Mouse (Mus musculus) mesoderm, embryonic 11.5 days (tissue): Measurements from ENCODE around the gene Arhgef9.

ENCODE experiments used
- DNase-seq: peaks from one replicate; pipeline ENCODE4 v3.0.0-alpha.2; 2012; ENCODE audit warnings: low read depth, low spot score

Gene Arhgef9

DNA sequence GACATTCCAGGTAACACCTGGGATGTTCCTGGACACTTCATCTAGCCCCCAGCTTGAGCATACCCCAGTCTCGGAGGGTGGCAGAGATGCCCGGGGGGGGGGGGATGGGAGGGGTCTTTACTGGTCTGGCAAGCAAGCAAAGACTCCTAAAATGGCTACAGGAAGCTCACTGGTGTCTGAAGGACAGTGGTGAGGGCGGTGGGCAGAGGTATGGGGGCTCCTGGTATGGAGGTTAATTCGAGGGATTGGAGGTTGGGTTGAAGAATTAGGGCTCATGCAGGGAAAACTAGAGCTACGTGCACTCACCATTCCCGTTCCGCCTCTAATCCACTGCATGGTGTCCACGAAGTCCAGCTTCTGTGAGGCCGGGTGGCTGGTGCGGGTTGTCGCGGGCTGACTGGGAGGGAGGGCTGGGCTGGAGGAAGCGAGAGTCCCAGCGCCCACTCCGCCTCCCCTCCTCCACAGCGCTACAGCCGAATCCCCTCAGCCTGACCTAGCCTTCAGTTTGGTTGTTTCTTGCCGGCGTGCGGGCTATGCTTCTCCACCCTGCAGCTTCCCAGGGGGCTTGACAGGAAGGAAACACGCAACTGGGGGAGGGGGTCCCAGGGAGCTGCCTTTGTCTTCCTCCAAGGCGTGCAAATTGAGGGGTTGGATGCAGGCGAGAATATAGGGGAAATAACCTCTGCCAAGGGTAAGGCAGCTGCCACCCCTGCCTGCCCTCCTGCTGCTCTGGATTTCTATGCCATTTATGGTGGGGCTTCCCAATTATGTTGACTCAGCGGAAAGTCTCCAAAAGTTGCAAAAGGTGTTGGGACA is at the start of gene Arhgef9:
Arhgef9 (minus strand) TSS at position 753 of the 816 bp plus-strand sequence.
- peak; percentile 29 for DNase-seq

DNA sequence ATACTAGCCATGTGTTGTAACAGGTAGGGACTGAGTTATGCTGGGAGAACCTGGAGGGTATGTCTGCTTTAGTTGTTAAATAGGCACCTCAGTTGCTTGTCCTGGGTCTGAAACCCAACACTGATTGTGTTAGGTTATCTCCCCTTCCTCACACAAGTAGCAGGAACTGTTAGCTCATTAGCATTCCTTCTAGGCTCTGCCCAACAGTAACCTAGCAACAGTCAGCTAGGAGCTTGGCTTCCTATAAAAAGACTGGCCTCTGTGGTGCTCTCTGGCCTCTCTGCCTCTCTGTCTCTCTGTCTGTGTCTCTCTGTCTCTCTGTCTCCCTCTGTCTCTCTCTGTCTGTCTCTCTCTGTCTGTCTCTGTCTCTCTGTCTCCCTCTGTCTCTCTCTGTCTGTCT is 42.2 kb upstream of the Arhgef9 start:
- DNase-seq, result peak; percentile 2

DNA sequence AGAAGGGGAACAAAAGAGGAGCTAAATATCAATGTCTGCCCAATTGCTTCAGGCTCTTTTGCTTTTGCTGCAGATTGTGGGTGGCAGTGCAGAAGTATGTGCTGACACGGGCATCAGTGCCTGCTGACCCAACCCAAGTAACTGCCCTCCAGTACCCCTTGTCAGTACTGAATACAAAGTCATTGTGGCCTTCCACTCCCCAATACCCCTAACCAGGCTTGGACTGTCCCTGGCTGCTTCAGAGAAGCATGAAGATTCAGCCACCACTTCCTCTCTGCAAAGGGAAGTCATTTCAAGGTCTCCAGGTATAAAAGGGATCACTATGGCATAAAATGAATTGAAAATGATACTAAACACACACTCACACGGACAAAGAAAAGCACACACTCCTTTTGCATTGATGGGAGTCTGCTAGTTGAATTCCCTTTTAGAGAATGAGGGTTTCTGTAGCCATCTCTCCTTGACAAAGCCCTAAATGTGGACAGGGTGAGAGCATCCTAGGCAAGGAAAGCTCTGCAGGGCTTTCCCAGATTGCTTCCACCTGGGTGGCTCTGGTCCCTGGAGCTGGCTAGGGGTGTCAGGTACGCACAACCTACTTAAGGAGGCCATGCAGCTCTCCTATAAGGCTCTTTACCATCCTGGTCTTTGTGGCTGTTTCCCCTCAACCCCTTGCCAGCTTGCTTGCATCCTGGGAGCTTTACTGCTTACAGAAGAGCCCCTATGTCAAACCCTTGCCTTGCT is 1.1 kb downstream of the Arhgef9 start:
- DNase-seq, result no peak

DNA sequence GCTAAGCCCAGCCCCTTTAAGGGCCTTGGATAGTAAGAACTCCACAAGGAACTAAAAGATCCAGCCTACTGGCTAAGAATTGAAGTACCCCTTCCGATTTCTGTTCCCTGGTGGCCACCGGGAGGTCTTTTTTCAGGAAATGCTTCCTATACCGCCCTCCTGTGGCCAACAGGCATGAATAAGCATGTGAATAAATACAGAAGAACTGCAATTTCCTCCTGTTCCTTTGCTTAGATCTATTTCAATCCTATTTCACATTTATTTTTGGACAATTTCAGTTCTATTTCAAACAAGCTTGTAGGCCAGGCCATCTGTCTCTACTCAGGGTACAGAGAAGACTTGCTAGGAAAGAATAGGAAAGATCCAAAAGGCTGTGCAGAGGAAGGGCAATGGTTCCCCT is 20.7 kb downstream of the Arhgef9 start:
- peak; percentile 55 for DNase-seq

DNA sequence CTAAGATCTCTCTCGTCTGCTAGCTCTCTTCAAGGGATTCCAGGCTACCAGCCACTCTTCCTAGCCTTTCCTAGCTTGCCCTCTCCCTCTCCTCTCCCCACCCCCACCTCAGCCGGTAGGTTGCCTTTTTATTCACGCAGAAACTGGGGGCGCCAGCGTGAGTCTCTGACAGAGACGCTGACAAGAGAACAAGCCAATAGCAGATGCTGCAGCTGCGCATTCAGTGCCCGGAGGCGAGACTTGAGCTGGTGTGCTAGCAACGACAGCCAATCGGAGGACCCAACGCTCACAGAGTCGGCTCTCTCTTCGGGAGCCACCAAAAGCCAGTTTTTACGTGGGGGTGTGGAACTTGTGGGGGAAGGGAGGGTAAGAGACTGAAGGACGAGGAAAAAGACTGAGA is 30.3 kb downstream of the Arhgef9 start:
- DNase-seq, result peak; percentile 92

DNA sequence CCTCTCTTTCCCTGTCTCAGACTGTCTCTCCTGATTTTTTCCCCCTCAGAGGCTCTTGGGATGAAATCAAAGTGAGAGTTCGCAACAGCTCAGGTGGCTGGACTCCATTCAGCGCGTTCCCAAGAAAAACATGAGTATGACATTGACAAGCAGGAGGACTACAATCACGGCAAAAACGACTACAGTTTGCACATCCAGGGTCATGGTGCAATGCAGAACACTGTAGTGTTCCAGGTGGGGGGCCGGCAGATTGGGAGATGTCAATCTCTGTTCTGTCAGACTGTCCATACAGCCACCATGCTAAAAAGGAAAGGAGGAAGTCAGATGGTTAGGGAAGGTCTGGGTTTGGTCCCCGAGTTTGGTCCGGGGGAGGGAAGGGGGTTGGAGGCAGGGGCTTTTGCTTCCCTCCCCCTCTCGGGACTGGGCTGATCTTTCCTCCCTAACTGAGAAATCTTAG is 31.0 kb downstream of the Arhgef9 start:
- DNase-seq, result peak; percentile 2

DNA sequence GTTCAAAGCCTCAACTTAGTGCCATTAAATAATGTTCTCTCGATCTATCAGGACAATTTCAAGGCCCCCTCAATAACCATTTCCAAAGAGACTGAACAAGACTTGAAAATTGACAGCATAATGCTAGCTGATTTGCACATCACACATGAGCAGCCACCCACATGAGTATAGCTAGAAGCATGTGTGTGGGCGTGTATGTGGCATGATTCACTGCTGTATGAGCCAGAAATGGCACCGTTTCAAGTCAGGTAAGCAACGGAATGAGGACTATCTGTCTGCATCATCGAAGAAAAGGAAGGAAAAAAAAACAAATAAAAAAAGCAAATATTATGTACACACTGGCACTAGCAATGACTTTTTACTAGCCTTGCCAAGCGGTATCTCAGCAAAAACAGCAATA is 32.5 kb downstream of the Arhgef9 start:
- no peak for DNase-seq

DNA sequence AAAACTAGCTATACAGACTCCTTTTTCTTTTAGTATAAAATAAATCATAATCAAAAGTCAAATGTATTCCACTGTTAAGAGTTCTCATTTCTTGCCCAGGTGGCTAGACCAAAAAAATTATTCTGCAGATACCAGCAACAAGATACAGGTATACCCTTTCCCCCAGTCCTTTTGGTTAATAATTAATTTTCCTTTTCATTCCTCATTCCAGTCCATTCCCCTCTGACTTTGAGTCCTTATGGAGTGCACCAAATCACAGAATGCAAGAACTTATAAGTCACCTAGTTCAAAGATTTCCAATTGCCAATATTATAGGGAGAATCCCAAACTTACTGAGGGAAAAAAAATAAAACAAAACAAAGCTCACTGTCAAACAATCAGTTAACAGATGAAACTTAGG is 33.2 kb downstream of the Arhgef9 start:
- no peak for DNase-seq

DNA sequence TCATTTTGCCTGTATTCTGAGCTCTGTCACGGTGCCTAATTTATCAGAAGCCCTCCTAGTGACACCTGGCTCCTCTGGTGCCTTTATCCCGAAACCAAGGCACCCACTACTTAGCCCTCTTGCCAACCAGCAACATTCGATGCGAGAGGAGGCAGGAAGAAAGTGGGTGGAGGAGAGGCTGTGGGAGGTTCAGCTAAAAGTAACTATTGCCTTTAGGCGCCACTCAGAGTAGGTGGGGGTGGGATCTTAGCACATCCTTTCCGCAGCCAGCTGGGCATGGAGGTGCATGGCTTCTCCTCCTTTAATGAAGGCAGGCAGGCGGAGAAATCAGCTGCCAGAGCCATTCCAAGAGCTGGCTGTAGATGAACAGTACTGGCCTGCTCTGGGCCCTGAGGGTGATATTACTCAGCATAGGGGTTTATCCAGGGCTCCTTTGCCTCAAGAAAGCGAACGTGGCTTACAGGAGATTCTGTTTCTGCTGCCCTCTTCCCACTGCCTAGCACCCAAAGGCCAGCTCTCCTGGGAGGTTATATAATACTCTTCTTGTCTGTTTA is 39.7 kb downstream of the Arhgef9 start:
- DNase-seq, result no peak

DNA sequence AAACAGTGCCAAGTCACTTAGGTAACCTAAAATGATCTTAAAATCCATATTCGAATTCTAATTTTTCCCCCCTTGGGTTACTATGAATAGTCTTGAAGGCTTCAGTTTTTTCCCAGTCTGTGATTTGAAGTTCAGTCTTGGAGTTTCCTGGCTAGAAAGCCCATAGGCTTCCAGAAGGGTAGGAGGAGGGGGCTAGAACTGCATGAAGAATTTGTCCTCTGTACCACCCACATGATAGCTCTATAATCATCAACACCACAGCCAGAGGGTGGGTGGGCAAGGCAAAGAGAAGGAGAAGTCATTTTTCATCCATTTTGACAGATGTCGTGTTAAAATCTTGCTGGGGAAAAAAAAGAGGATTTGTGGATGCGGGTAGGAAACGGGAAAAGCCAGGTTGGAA is 58.0 kb downstream of the Arhgef9 start:
- no peak for DNase-seq

DNA sequence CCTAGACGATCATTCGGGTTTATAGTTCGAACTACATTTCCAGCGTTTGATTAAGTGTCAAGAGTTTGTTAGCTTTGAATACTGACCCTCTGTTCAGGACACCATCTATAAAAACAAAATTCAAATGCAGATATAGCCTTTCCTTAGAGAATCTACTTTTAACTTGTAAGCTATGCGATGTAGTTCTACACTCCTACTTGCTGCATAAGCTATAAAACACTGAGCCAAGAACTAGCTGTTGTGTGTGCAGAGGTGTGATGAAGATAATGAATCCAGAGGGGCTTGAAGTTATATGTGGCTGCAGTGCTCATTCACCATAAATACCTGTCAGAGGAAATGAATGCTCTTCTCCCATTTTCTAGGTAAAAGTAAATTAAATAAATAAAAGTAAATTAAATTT is 63.2 kb downstream of the Arhgef9 start:
- no peak for DNase-seq

DNA sequence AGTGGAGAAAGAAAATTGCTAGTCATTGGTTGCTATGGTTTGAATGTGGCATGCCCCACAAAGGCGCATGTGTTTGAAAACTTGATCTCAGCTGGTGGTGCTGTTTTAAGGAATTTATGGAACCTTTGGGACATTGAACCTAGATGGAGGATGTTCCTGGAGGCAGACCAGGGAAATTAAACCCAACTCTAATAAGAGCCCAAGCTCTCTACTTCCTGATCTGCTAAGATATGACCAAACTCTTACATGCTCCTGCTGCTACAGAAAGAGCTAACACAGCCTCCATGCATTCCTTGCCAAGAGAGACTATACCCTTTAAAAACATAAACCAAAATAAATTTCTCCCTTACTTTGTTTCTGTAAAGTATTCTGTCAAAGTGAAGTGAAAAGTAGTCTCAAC is 63.7 kb downstream of the Arhgef9 start:
- DNase-seq, result no peak

DNA sequence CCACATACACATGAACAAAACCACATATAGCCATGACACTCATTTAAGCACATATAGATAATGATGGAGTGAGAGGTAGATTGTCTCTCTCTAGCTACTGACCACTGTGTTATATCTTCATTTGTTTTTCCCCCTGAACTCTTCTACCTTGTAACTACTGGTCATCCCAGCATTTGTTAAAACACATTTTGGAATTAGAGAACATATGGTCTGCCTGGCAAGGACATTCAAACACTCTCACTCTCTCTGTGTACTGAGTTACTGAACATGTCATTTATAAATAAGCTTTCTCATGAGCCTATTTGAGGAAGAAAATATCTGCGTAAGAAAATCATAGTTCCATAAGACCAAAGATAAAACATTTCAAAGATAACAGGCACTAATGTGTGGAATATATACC is 64.9 kb downstream of the Arhgef9 start:
- no peak for DNase-seq

DNA sequence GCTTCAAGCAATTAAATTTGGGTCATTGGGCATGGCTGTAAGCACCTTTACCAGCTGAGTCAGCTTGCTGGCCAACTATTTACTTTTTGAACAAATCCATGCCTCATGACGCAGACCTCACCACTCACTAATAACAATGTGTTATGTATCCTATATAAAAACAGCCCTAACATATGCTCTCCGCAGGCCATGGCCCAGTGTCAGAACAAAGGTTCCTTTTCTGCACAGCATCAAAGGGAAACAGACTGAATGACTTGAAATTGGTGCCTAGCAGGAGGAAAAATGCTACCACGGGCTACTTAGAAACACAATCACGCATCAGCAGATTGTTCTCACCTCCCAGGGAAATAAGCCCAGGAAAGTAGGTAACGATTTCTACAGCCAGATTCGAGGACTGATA is 73.2 kb downstream of the Arhgef9 start:
- peak; percentile 0 for DNase-seq

DNA sequence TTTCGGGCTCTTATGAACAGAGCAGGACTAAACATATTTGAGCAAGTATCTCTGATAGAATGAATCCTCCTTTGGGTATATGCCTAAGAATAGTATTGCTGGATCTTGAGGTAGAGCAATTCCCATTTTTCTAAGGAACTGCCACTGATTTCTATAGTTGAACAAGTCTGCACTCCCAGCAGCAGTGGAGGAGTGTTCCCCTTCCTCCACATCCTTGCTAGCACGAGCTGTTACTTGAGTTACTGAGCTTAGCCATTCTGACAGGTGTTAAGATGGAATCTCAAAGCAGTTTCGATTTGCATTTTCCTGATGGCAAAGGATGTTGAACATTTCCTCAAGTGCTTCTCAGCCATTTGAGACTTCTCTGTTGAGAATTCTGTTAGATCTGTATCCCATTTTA is 92.3 kb downstream of the Arhgef9 start:
- DNase-seq, result no peak

DNA sequence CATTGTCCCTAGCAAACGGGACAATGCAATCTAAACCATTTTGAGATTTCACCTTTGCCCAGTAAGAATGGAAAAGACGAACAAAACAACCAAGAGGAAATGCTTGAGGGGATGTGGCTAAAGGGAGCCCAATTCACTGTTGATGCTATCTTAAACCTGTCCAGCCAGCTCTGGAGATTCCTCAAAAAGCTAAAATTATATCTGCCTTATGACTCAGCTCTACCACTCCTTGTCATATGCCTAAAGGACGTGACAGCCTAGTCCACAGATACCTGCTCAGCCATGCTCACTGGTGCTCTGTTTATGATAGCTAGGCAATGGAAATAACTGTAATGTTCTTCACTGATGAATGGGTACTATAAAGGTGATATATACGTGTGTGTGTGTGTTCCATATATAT is 109.0 kb downstream of the Arhgef9 start:
- no peak for DNase-seq

DNA sequence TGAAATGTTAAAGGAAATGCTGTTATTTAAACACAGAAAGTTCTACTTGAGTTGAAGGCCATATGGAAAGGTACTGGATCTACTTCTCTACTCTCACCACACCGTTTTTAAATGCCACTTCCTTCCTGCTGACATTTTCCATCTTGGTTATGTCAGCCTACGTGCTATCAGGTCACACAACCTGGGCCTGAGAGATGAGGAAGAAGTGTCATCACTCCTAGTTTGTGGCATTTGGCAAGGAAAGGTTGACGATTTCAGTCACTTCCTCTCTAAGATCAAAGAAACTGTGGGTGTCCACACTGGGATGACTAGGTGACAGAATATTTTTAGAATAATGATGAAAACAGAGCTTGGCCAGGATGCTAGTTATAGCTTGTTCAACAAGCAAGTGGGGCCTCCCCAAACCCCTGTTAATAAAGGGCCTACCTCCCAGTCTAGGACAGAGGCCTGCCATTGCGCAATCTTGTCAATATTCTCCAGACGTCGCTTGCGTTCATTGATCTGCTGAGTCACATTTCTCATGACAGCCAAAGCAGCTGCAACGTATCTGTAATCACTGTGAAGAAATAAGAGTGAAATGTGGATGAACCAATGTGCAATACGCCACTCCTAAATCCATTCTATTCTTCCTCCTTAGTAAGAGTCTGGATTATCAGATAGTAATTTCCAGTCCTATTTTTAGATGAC is 119.5 kb downstream of the Arhgef9 start:
- DNase-seq, result no peak

DNA sequence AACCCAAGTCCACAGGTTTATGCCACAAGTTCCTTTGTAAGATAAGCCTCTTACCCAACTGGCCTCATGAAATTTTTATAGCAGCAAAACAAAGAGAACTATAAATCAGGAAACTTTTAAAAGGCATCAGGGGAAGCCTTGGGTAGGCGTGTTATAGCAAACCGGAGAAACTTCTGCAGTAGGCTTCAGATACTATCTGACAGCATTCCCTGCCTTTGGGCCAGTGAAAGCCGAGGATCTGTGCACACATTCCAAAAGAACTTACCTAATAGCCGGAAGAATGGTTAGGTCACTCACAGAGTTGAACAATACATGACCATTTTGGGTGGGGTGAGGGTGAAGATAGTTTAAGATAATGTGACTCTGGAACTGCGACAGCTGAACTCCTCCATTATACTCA is 168.7 kb downstream of the Arhgef9 start:
- peak; percentile 4 for DNase-seq

DNA sequence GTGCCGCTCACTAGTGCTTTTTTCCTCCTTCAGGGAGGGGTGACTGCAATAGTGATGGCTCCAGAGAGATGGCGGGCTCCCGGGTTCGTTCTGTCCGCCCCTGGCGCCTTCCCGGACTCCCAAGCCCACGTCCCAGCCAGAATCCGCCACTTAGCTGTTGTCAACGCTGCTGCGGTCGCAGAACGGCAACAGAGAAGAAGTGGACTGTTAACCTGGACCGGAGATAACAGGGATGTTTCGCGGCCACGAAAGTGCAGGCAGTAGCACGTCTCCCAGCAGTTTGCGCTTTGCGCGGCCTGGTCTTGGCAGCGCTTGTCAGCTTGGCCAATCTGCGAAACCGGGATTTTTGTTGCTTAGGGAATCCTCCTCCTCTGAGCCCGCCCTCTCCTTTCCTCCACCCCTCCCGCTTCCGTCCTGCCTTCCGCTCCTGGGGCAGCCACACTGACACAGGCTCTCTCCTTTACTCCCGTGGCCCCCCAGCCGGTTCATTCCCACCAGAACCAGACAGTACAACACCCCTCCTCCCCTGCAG is 170.2 kb downstream of the Arhgef9 start, which contains the start of gene Spin4:
Spin4 (minus strand) TSS at position 322 of the 532 bp plus-strand sequence.
- DNase-seq, result peak; percentile 84

DNA sequence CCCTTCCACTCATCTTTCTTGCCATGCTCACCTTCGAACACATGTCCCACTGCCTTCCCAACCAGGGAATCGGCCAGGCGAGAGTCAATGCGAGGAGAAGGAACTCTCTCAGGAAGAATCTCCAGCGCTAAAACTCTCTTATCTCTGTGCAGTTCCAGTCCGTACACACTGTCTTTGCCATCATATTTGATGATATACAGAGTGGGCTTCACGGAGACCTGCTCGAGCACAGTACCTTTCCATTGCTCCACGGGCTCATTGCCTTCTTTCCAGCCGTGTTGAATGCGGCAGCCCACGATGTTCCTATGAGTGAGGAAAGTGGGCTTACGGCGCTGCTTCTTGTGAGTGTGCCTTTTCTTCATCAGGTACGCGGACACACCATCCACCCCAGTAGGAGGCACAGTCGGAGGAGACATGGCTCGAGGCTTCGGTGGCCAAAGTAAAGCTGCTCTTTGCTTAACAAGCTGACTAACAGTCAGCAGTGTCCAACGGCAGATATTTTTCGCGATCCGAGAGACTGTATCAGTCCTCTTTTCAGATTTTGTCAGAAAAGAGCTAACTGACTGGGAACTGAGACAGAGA is 170.8 kb downstream of the Arhgef9 start:
- no peak for DNase-seq

DNA sequence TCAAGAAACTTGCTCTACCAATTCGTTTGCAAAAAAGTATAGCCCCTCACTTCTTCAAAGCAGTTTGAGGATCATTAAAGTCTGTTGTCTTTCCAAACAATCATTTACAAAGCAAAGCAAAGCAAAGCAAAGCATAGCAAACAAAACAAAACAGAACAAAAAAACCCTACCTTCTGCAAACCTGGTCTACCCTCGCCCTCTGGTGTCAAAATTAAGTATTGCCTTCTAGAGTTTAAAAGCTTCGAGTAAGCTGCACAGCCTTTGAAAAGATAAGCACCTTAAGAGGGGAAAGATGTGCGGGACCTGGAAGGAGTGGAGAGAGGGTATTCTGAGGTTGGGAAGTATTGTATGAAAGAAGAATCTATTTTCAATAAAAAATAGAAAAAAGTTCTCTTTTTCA is 184.6 kb downstream of the Arhgef9 start:
- DNase-seq, result peak; percentile 41
